Mouse (Mus musculus) stomach, embryonic 16.5 days (tissue): Measurements from ENCODE around the gene Abca17. TPM values are rescaled to one million over a fixed set of nuclear protein-coding genes. Genes with fewer than 3 reads are reported as not detected.

ENCODE experiments used
- ATAC-seq: fragments of 200-750 bp; cut with Nextera tagmentation; 2 replicates; pipeline ENCODE4 v1.8.0; 2017; ENCODE audit warnings: moderate number of reproducible peaks, moderate TSS enrichment; ENCODE audit not compliant: insufficient read depth, low FRiP score
- H3K27ac ChIP-seq: fragments of 300-500 bp; sonication (generic); 2 replicates; pipeline ENCODE4 v1.5.1; 2014; ENCODE audit warnings: low read length
- H3K27me3 ChIP-seq: fragments of 300-500 bp; sonication (generic); 2 replicates; pipeline ENCODE4 v1.6.1; 2014; ENCODE audit warnings: low read length, control low read depth, mixed read lengths; ENCODE audit not compliant: control insufficient read depth, insufficient read depth
- H3K36me3 ChIP-seq: fragments of 300-500 bp; sonication (generic); 2 replicates; pipeline ENCODE4 v1.6.1; 2014; ENCODE audit warnings: low read length; ENCODE audit not compliant: control insufficient read depth, insufficient read depth
- H3K4me1 ChIP-seq: fragments of 300-500 bp; sonication (generic); 2 replicates; pipeline ENCODE4 v1.6.1; 2014; ENCODE audit warnings: low read length, control low read depth, mixed read lengths; ENCODE audit not compliant: control insufficient read depth, insufficient read depth
- H3K4me2 ChIP-seq: fragments of 300-500 bp; sonication (generic); 2 replicates; pipeline ENCODE4 v1.6.1; 2014; ENCODE audit warnings: low read depth, low read length, mixed read lengths
- H3K4me3 ChIP-seq: fragments of 300-500 bp; sonication (generic); replicated peaks from 2 replicates; pipeline ENCODE4 v1.5.1; 2014; ENCODE audit warnings: mild to moderate bottlenecking, low read length
- H3K9ac ChIP-seq: fragments of 300-500 bp; sonication (generic); 2 replicates; pipeline ENCODE4 v1.6.1; 2014; ENCODE audit warnings: low read length
- H3K9me3 ChIP-seq: fragments of 300-500 bp; sonication (generic); replicated peaks from 2 replicates; pipeline ENCODE4 v1.6.1; 2016; ENCODE audit warnings: low read length, control low read depth; ENCODE audit not compliant: control insufficient read depth
- WGBS: fragments of 180-500 bp; shearing (Covaris S2); extraction: QIAGEN DNeasy Blood & Tissue Kit; methylation state at CpG from one replicate; pipeline ENCODE4 v1.1.7; 2014; 5-methylcytosine and 5-hydroxymethylcytosine counted together
- microRNA-seq: library from miRNA; unstranded; fragments of <30 nt; microRNA quantifications from one replicate; pipeline ENCODE4, GENCODE M21; 2016
- polyA plus RNA-seq: library from polyadenylated mRNA; unstranded; fragments of >200 nt; fragmentation: Nextera tagmentation; extraction: Ambion mirVana; gene quantifications from 2 replicates; pipeline ENCODE4 v1.2.1, GENCODE M21; 2015

Gene Abca17
- polyA plus RNA-seq, 1 experiment from 2014 or later = not detected

DNA sequence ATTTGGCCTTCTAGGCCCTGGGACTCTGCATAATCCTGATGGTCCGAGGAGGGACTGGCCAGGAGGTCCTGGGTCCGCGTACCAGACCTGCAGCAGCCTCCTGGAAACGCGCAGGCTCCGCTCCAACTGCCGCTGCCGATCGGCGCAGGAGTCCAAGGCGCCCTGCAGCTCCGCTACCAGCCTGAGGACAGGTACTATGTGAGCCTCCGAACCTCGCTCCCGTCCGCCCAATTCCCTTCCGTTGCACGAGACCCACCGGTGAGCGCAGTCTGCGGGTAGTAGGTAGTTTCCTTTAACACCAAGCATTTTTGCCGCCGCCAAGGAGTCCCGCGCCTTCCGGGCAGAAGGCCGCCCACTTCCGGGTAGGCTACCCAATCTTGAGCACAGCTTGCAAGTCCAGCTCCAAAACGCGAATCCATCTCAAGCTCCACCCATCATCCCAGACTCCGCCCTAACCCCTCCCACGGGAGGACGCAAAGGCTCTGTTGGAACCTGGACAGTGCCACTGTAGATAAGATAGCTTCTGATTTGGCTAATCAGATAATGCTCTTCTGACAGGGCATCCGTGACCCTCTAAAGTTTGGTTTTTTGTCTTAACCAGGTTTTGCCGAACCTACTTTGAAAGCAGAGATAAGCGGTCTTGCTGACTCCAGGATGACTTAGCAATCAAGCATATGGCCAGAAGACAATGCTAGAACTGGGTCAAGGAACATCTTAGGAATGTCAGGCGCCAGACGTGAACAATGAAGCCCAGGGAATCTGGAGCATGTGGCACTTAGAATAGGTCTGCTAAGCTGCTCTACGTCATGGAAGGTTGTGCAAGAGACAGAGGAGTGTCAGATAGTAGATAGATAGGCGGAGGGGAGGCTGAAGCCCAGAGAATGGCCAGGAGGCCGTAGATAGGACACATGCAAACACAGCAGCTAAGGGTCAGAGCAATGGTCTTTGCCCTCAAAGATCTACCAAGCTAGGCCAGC lies 130.1 kb downstream of the Abca17 start, which contains the start of gene Tedc2:
TSS of gene Tedc2 (minus strand) at position 417 of the 977 bp plus-strand sequence.
- WGBS = 3% methylated on average over 41 of the region's 41 CpGs
- H3K27ac ChIP-seq = peak within 1 kb of the TSS; percentile 13; the same call in 1 of the 2 replicates
- peak within 1 kb of the TSS; percentile 92 for H3K4me2 ChIP-seq

DNA sequence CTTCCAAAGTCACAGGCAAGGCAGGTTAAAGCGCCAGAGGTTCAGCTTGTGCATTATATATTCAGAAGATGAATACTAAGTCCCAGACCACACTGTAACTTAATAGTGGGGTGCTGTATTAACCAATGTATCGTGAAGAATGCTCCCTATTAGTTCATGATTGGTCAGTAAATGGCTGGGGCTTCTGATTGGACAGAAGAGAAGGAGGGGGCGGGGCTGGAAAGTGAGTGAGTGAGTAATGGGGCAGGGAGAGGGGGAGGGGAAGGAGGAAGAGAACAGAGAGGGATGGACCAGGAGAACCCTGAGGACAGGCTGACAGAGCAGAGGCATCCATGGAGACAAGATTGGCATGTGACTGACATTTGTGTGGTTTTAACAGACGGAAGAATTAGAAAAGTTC lies 134.0 kb downstream of the Abca17 start:
- H3K9me3 ChIP-seq = no peaks in the 10 kb centered on the region
- 0 out of 2 replicates have a peak, but pooled peaks cover 4% of the 10 kb centered on the region for H3K36me3 ChIP-seq
- peaks cover 29% of the 10 kb centered on the region for H3K4me1 ChIP-seq
- no peak overlapping the region for H3K4me2 ChIP-seq
- WGBS = 72% methylated on average over 4 of the region's 4 CpGs
- no peak overlapping the region for H3K27ac ChIP-seq
- H3K27me3 ChIP-seq = no peaks in the 10 kb centered on the region
- H3K9ac ChIP-seq = no peak overlapping the region
- no peak for ATAC-seq
- no peak overlapping the region for H3K4me3 ChIP-seq

More for the DNA sequence above, 130.1 kb downstream of the Abca17 start, which contains the start of gene Tedc2:
- Histone ChIP-seq H3K9ac (peak within 1 kb of the TSS; percentile 82), H3K4me3 (peak within 1 kb of the TSS; percentile 73), H3K4me1 (peaks cover 14% of the 10 kb centered on the region), H3K36me3 (peaks cover 5% of the 10 kb centered on the region; the same call in 1 of the 2 replicates), H3K27me3 (no peaks in the 10 kb centered on the region), H3K9me3 (no peaks in the 10 kb centered on the region)
- peak; percentile 93 for ATAC-seq

Small RNA genes within 50 kb of the gene (microRNA-seq; reads per million reads assigned to microRNA genes)
- not detected for gene Gm24427
- 0.66 reads per million for gene Mir5134
- gene Mir6965 = 0.83 reads per million

Other genes with a start within 250 kb of the Abca17 start
- 36.6 and 38.6 TPM in 2 replicates for gene Pdpk1, start 200.1 kb downstream of the Abca17 start, polyA plus RNA-seq
- 26.1 and 27.0 TPM in 2 replicates for gene Amdhd2, start 187.3 kb downstream of the Abca17 start, polyA plus RNA-seq
- gene Atp6v0c, start 181.4 kb downstream of the Abca17 start, polyA plus RNA-seq = 504 and 564 TPM in 2 replicates
- gene Tbc1d24, start 145.5 kb downstream of the Abca17 start, polyA plus RNA-seq = 3.6 and 5.4 TPM in 2 replicates
- 4.0 and 5.4 TPM in 2 replicates for gene Ntn3, start 141.5 kb downstream of the Abca17 start, polyA plus RNA-seq
- gene Tedc2, start 130.2 kb downstream of the Abca17 start, polyA plus RNA-seq = 7.6 and 9.7 TPM in 2 replicates
- 50.2 and 51.8 TPM in 2 replicates for gene Ccnf, start 99.6 kb downstream of the Abca17 start, polyA plus RNA-seq
- gene Abca3, start 882 bp upstream of the Abca17 start, polyA plus RNA-seq = 12.2 and 14.0 TPM in 2 replicates
- 216 and 217 TPM in 2 replicates for gene Rnps1, start 63.5 kb upstream of the Abca17 start, polyA plus RNA-seq
- gene Eci1, start 75.6 kb upstream of the Abca17 start, polyA plus RNA-seq = 153 and 166 TPM in 2 replicates
- gene Dnase1l2, start 92.0 kb upstream of the Abca17 start, polyA plus RNA-seq = 9.2 and 19.9 TPM in 2 replicates
- gene E4f1, start 119.2 kb upstream of the Abca17 start, polyA plus RNA-seq = 29.4 and 35.0 TPM in 2 replicates
- 49.6 and 54.5 TPM in 2 replicates for gene Pgp, start 119.3 kb upstream of the Abca17 start, polyA plus RNA-seq
- 0.36 and 0.46 TPM in 2 replicates for gene Bricd5, start 122.8 kb upstream of the Abca17 start, polyA plus RNA-seq
- gene Mlst8, start 128.0 kb upstream of the Abca17 start, polyA plus RNA-seq = 29.0 and 33.6 TPM in 2 replicates
- 1.5 and 2.3 TPM in 2 replicates for gene Caskin1, start 137.5 kb upstream of the Abca17 start, polyA plus RNA-seq
- gene Traf7, start 176.9 kb upstream of the Abca17 start, polyA plus RNA-seq = 80.6 and 104 TPM in 2 replicates
- gene Rab26, start 183.1 kb upstream of the Abca17 start, polyA plus RNA-seq = 7.9 and 9.4 TPM in 2 replicates
- 21.7 and 22.2 TPM in 2 replicates for gene Pkd1, start 198.8 kb upstream of the Abca17 start, polyA plus RNA-seq